Mouse (Mus musculus): Measurements from ENCODE around the gene Olfr491. TPM values are rescaled to one million over a fixed set of nuclear protein-coding genes. Genes with fewer than 3 reads are reported as not detected.

Gene Olfr491
- not detected for total RNA-seq (2021)

DNA sequence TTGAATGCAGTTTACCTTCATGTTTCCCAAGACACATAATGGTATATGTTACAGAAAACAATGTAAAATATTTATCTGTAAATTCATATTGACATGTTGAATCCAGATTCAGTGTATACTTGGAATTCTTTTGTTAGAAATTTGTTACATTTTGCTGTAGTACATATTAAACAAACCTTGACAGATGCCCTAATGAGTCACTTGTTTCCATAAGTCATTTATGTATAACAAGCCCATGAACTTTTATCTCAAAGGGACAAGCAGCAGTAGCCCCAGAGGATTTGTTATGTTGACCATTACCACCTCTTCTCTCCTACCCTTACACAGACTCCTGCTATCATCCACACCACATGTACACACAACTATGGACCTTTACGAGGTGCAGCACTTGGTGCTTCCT, at the start of gene Olfr491:
TSS of gene Olfr491 (plus strand) at position 301 of the 400 bp plus-strand sequence.
- DNase-seq (ENCODE audit: low spot score in 2 of 2) = no peak
- intact Hi-C loops (cut with DNase I) = no loop called here

DNA sequence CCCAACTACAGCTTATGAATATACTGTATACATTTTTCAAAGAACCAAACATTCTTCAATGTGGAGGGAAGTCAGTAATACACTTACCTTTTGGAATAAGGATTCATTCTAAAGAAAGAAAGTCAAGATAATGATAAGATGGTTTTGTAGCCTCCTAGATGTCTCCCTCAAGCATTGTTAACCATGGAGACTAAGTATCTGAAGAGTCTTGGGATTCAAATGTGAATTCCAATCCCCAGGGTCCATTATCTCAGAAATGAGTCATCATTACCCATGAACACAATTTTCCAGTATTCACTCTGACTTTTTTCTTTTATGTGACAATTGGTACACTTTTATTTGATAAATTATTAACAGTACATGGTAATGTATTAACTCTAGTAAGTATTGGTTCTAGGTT, 24.4 kb upstream of the Olfr491 start, which contains the start of gene Olfr490:
TSS of gene Olfr490 (minus strand) at position 101 of the 400 bp plus-strand sequence.
- no peak for DNase-seq (ENCODE audit: low spot score in 2 of 2)
- intact Hi-C loops (cut with DNase I) = no loop called here

GRCm38 (mm10) chr7:108323574-108323973, 10.3 kb downstream of the Olfr491 start, which contains the start of gene Olfr492:
Gene Olfr492 (minus strand): TSS chr7:108323674.
- intact Hi-C loops (cut with DNase I) = no loop called here
- DNase-seq (ENCODE audit: low spot score in 2 of 2) = no peak

DNA sequence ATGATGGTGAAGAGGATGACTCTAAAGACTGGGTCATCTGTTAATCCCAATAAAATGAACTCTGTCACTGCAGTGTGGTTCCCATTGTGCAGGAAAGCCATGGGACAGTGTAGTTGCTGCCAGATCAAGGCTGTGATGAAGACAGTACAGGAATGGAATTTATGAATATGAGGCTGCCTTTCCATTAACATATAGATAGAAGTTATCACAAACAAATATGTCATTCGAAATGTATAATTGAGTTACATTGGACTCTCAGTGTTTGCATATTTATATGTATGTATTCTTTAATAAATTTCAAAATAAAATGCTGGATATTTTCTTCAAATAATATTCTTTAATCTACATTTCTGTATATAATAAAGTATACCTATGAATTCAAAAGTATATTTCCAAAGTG, 33.6 kb downstream of the Olfr491 start, which contains the start of gene Olfr493:
TSS of gene Olfr493 (minus strand) at position 101 of the 400 bp plus-strand sequence.
- DNase-seq (ENCODE audit: low spot score in 2 of 2) = no peak
- intact Hi-C loops (cut with DNase I) = no loop called here

GRCm38 (mm10) chr7:108365035-108365434, 51.8 kb downstream of the Olfr491 start, which contains the start of gene Olfr494:
Gene Olfr494 (plus strand): TSS chr7:108365335.
- no peak for DNase-seq (ENCODE audit: low spot score in 2 of 2)
- intact Hi-C loops (cut with DNase I) = no loop called here

Other genes starting within 250 kb of the Olfr491 start
- not detected for gene Olfr480, start 246.1 kb upstream of the Olfr491 start, total RNA-seq (2021)
- gene Olfr481, start 233.6 kb upstream of the Olfr491 start, total RNA-seq (2021) = not detected
- 1 to 10 TPM; 1.6 to 1.9 TPM for gene Olfr482, start 215.9 kb upstream of the Olfr491 start, total RNA-seq (2021)
- gene Olfr483, start 212.6 kb upstream of the Olfr491 start, total RNA-seq (2021) = not detected
- not detected for gene Olfr484, start 186.0 kb upstream of the Olfr491 start, total RNA-seq (2021)
- not detected for gene Olfr485, start 153.6 kb upstream of the Olfr491 start, total RNA-seq (2021)
- not detected for gene Olfr486, start 140.7 kb upstream of the Olfr491 start, total RNA-seq (2021)
- not detected for gene Olfr487, start 98.8 kb upstream of the Olfr491 start, total RNA-seq (2021)
- gene Olfr488, start 55.1 kb upstream of the Olfr491 start, total RNA-seq (2021) = not detected
- not detected for gene Olfr490, start 24.5 kb upstream of the Olfr491 start, total RNA-seq (2021)
- not detected for gene Olfr492, start 10.2 kb downstream of the Olfr491 start, total RNA-seq (2021)
- not detected for gene Olfr493, start 33.5 kb downstream of the Olfr491 start, total RNA-seq (2021)
- gene Olfr494, start 51.9 kb downstream of the Olfr491 start, total RNA-seq (2021) = not detected
- not detected for gene Olfr495, start 79.7 kb downstream of the Olfr491 start, total RNA-seq (2021)
- not detected for gene Olfr497, start 107.0 kb downstream of the Olfr491 start, total RNA-seq (2021)
- not detected for gene Olfr498, start 151.9 kb downstream of the Olfr491 start, total RNA-seq (2021)
- not detected for gene Olfr502, start 211.6 kb downstream of the Olfr491 start, total RNA-seq (2021)
- not detected for gene Olfr503, start 231.1 kb downstream of the Olfr491 start, total RNA-seq (2021)